Mouse (Mus musculus) hindbrain, embryonic 13.5 days (tissue): ENCODE results near the gene Fam71f1. TPM values are rescaled to one million over a fixed set of nuclear protein-coding genes. Genes with fewer than 3 reads are reported as not detected.

Experiments used
- ATAC-seq: fragments of 200-750 bp; cut with Nextera tagmentation; 2 replicates; pipeline ENCODE4 v1.8.0; 2017; ENCODE audit warnings: moderate TSS enrichment; ENCODE audit not compliant: low FRiP score
- H3K27ac ChIP-seq: fragments of 300-500 bp; sonication (generic); 2 replicates; pipeline ENCODE4 v1.5.1; 2015; ENCODE audit warnings: inconsistent platforms, mild to moderate bottlenecking, moderate library complexity
- H3K27me3 ChIP-seq: fragments of 300-500 bp; sonication (generic); 2 replicates; pipeline ENCODE4 v1.6.1; 2015; ENCODE audit warnings: mild to moderate bottlenecking, inconsistent platforms
- H3K36me3 ChIP-seq: fragments of 300-500 bp; sonication (generic); 2 replicates; pipeline ENCODE4 v1.6.1; 2015; ENCODE audit warnings: mild to moderate bottlenecking, inconsistent platforms
- H3K4me1 ChIP-seq: fragments of 300-500 bp; sonication (generic); replicated peaks from 2 replicates; pipeline ENCODE4 v1.6.1; 2015; ENCODE audit warnings: inconsistent platforms
- H3K4me2 ChIP-seq: fragments of 300-500 bp; sonication (generic); 2 replicates; pipeline ENCODE4 v1.6.1; 2015; ENCODE audit warnings: inconsistent platforms, mild to moderate bottlenecking, moderate library complexity
- H3K4me3 ChIP-seq: fragments of 300-500 bp; sonication (generic); 2 replicates; pipeline ENCODE4 v1.5.1; 2015; ENCODE audit warnings: mild to moderate bottlenecking, inconsistent platforms
- H3K9ac ChIP-seq: fragments of 300-500 bp; sonication (generic); 2 replicates; pipeline ENCODE4 v1.6.1; 2015; ENCODE audit warnings: mild to moderate bottlenecking, inconsistent platforms
- H3K9me3 ChIP-seq: fragments of 300-500 bp; sonication (generic); 2 replicates; pipeline ENCODE4 v1.6.1; 2016; ENCODE audit warnings: inconsistent platforms
- WGBS: fragments of 180-500 bp; shearing (Covaris S2); methylation state at CpG from one replicate; pipeline ENCODE4 v1.1.7; 2015; 5-methylcytosine and 5-hydroxymethylcytosine counted together
- polyA plus RNA-seq: library from polyadenylated mRNA; unstranded; fragments of >200 nt; fragmentation: Nextera tagmentation; extraction: Ambion mirVana; gene quantifications from 2 replicates; pipeline ENCODE4 v1.2.1, GENCODE M21; 2015

The Fam71f1 gene
- polyA plus RNA-seq, 1 experiment from 2014 or later: not detected

- Histone ChIP-seq H3K9me3 (no peaks in the 10 kb centered on the region), H3K4me3 (peak overlapping the region; percentile 89), H3K27ac (peak overlapping the region; percentile 83), H3K4me1 (peaks cover 19% of the 10 kb centered on the region), H3K4me2 (peak overlapping the region; percentile 80), H3K27me3 (peaks cover 5% of the 10 kb centered on the region), H3K9ac (peak overlapping the region; percentile 76), H3K36me3 (no peaks in the 10 kb centered on the region)
- no peak for ATAC-seq
- 47% methylated on average over 7 of the region's 7 CpGs for WGBS
Measured at GRCm38 (mm10) chr6:29347189-29347588, 28.2 kb downstream of the Fam71f1 start.

GRCm38 (mm10) chr6:29347665-29348370 lies 28.9 kb downstream of the Fam71f1 start, which contains the start of gene Calu:
Gene Calu (plus strand): TSS chr6:29348069.
- Histone ChIP-seq H3K27me3 (peaks cover 5% of the 10 kb centered on the region), H3K9me3 (no peaks in the 10 kb centered on the region), H3K4me3 (peak within 1 kb of the TSS; percentile 89), H3K4me1 (peaks cover 22% of the 10 kb centered on the region), H3K36me3 (no peaks in the 10 kb centered on the region), H3K27ac (peak within 1 kb of the TSS; percentile 83), H3K9ac (peak within 1 kb of the TSS; percentile 92), H3K4me2 (peak within 1 kb of the TSS; percentile 87)
- under 1% methylated on average over 55 of the region's 55 CpGs for WGBS
- peak; percentile 100 for ATAC-seq

GRCm38 (mm10) chr6:29348371-29348724 lies 29.4 kb downstream of the Fam71f1 start:
- no peak; the same call in 1 of the 2 replicates for ATAC-seq

GRCm38 (mm10) chr6:29351613-29352012 lies 32.7 kb downstream of the Fam71f1 start:
- H3K4me3 ChIP-seq: no peak overlapping the region
- H3K36me3 ChIP-seq: peaks cover 3% of the 10 kb centered on the region
- H3K27ac ChIP-seq: no peak overlapping the region
- no peak overlapping the region for H3K4me2 ChIP-seq
- H3K4me1 ChIP-seq: peaks cover 25% of the 10 kb centered on the region
- ATAC-seq: no peak
- H3K9me3 ChIP-seq: no peaks in the 10 kb centered on the region
- no peak overlapping the region for H3K9ac ChIP-seq
- H3K27me3 ChIP-seq: no peaks in the 10 kb centered on the region

More at GRCm38 (mm10) chr6:29348371-29348724, 29.4 kb downstream of the Fam71f1 start:
- peak overlapping the region; percentile 89 for H3K4me3 ChIP-seq
- under 1% methylated on average over 15 of the region's 15 CpGs for WGBS
- peak overlapping the region; percentile 92 for H3K9ac ChIP-seq
- peaks cover under 1% of the 10 kb centered on the region; the same call in 1 of the 2 replicates for H3K27me3 ChIP-seq
- peaks cover 25% of the 10 kb centered on the region for H3K4me1 ChIP-seq
- no peaks in the 10 kb centered on the region for H3K9me3 ChIP-seq
- H3K27ac ChIP-seq: peak overlapping the region; percentile 83
- peak overlapping the region; percentile 87 for H3K4me2 ChIP-seq
- no peaks in the 10 kb centered on the region for H3K36me3 ChIP-seq

- H3K9me3 ChIP-seq: no peaks in the 10 kb centered on the region
- H3K9ac ChIP-seq: no peak overlapping the region
- H3K27ac ChIP-seq: no peak overlapping the region
- H3K4me3 ChIP-seq: no peak overlapping the region
- no peaks in the 10 kb centered on the region for H3K27me3 ChIP-seq
- ATAC-seq: no peak
- peaks cover 13% of the 10 kb centered on the region for H3K36me3 ChIP-seq
- H3K4me1 ChIP-seq: peaks cover 20% of the 10 kb centered on the region
- 55% methylated on average over 5 of the region's 5 CpGs for WGBS
- H3K4me2 ChIP-seq: no peak overlapping the region
Measured at GRCm38 (mm10) chr6:29352816-29353215, 33.9 kb downstream of the Fam71f1 start.

GRCm38 (mm10) chr6:29359386-29359785 lies 40.4 kb downstream of the Fam71f1 start:
- ATAC-seq: no peak
- Histone ChIP-seq H3K4me1 (peaks cover 5% of the 10 kb centered on the region; the same call in 1 of the 2 replicates), H3K9me3 (no peaks in the 10 kb centered on the region), H3K9ac (no peak overlapping the region), H3K27me3 (no peaks in the 10 kb centered on the region), H3K36me3 (peaks cover 27% of the 10 kb centered on the region), H3K4me3 (no peak overlapping the region), H3K27ac (no peak overlapping the region), H3K4me2 (no peak overlapping the region)
- 97% methylated on average over 3 of the region's 3 CpGs for WGBS

GRCm38 (mm10) chr6:29360211-29360610 lies 41.3 kb downstream of the Fam71f1 start:
- H3K9me3 ChIP-seq: no peaks in the 10 kb centered on the region
- 92% methylated on average over 6 of the region's 6 CpGs for WGBS
- no peaks in the 10 kb centered on the region for H3K27me3 ChIP-seq
- no peak overlapping the region for H3K9ac ChIP-seq
- no peak overlapping the region for H3K27ac ChIP-seq
- H3K36me3 ChIP-seq: peaks cover 27% of the 10 kb centered on the region
- no peak overlapping the region for H3K4me2 ChIP-seq
- no peak overlapping the region for H3K4me3 ChIP-seq
- ATAC-seq: no peak
- H3K4me1 ChIP-seq: peaks cover 5% of the 10 kb centered on the region; the same call in 1 of the 2 replicates

GRCm38 (mm10) chr6:29362246-29363128 lies 43.5 kb downstream of the Fam71f1 start:
- H3K9me3 ChIP-seq: no peaks in the 10 kb centered on the region
- no peaks in the 10 kb centered on the region for H3K27me3 ChIP-seq
- ATAC-seq: no peak
- H3K4me3 ChIP-seq: no peak overlapping the region
- no peak overlapping the region for H3K9ac ChIP-seq
- WGBS: 62% methylated on average over 7 of the region's 7 CpGs
- H3K27ac ChIP-seq: peak overlapping the region; percentile 30; the same call in 1 of the 2 replicates
- H3K4me1 ChIP-seq: peaks cover 5% of the 10 kb centered on the region; the same call in 1 of the 2 replicates
- no peak overlapping the region for H3K4me2 ChIP-seq
- H3K36me3 ChIP-seq: peaks cover 35% of the 10 kb centered on the region

GRCm38 (mm10) chr6:29363129-29363515 lies 44.2 kb downstream of the Fam71f1 start:
- H3K27ac ChIP-seq: peak overlapping the region; percentile 30; the same call in 1 of the 2 replicates
- no peaks in the 10 kb centered on the region for H3K9me3 ChIP-seq
- 87% methylated on average over 3 of the region's 3 CpGs for WGBS
- H3K4me1 ChIP-seq: peaks cover 5% of the 10 kb centered on the region; the same call in 1 of the 2 replicates
- H3K4me2 ChIP-seq: no peak overlapping the region
- H3K9ac ChIP-seq: no peak overlapping the region
- peaks cover 33% of the 10 kb centered on the region for H3K36me3 ChIP-seq
- no peak overlapping the region for H3K4me3 ChIP-seq
- no peak for ATAC-seq
- H3K27me3 ChIP-seq: no peaks in the 10 kb centered on the region

GRCm38 (mm10) chr6:29365277-29365676 lies 46.3 kb downstream of the Fam71f1 start:
- Histone ChIP-seq H3K27me3 (no peaks in the 10 kb centered on the region), H3K27ac (no peak overlapping the region), H3K36me3 (peaks cover 30% of the 10 kb centered on the region), H3K9me3 (no peaks in the 10 kb centered on the region), H3K9ac (no peak overlapping the region), H3K4me2 (no peak overlapping the region), H3K4me3 (no peak overlapping the region), H3K4me1 (peaks cover 5% of the 10 kb centered on the region; the same call in 1 of the 2 replicates)
- 96% methylated on average over 1 of the region's 1 CpGs for WGBS
- no peak for ATAC-seq

GRCm38 (mm10) chr6:29377386-29377785 lies 58.4 kb downstream of the Fam71f1 start:
- Histone ChIP-seq H3K4me2 (no peak overlapping the region), H3K4me1 (no peaks in the 10 kb centered on the region), H3K36me3 (peaks cover 74% of the 10 kb centered on the region), H3K27me3 (no peaks in the 10 kb centered on the region), H3K9me3 (no peaks in the 10 kb centered on the region), H3K9ac (no peak overlapping the region), H3K4me3 (no peak overlapping the region), H3K27ac (no peak overlapping the region)
- WGBS: 96% methylated on average over 4 of the region's 4 CpGs
- no peak for ATAC-seq

- 97% methylated on average over 10 of the region's 10 CpGs for WGBS
- no peak overlapping the region for H3K4me3 ChIP-seq
- H3K27me3 ChIP-seq: no peaks in the 10 kb centered on the region
- H3K4me2 ChIP-seq: no peak overlapping the region
- H3K36me3 ChIP-seq: peaks cover 62% of the 10 kb centered on the region
- H3K9me3 ChIP-seq: no peaks in the 10 kb centered on the region
- no peaks in the 10 kb centered on the region for H3K4me1 ChIP-seq
- ATAC-seq: no peak
- no peak overlapping the region for H3K9ac ChIP-seq
- H3K27ac ChIP-seq: no peak overlapping the region
Measured at GRCm38 (mm10) chr6:29378678-29379077, 59.7 kb downstream of the Fam71f1 start.
